Mouse (Mus musculus): ENCODE data around the gene Eya4. TPM values are rescaled to one million over a fixed set of nuclear protein-coding genes. Genes with fewer than 3 reads are reported as not detected.

Eya4 gene
- 3.0 and 5.7 TPM in 2 replicates for polyA plus RNA-seq (2012; rRNA removed)

GRCm38 (mm10) chr10:23350011-23350911 is at the start of gene Eya4:
TSS of gene Eya4 (minus strand) at chr10:23350786.

